Mouse (Mus musculus) heart, adult 8-10 months (tissue): ENCODE results near the gene Gtf3c4. TPM values are rescaled to one million over a fixed set of nuclear protein-coding genes. Genes with fewer than 3 reads are reported as not detected.
A peak's percentile ranks its signal among the peaks of the same experiment; 100 is the strongest.

ENCODE experiments used
- DNase-seq: peaks from one replicate; pipeline ENCODE4 v3.0.0; 2022; ENCODE audit warnings: low spot score
- total RNA-seq, 4 experiments: library from RNA; stranded (reverse); gene quantifications; 2 replicates each; pipeline ENCODE4 v1.2.4; 2022

Gtf3c4 gene
- total RNA-seq, 4 experiments from 2014 or later = 13.5 to 19.8 (median 17.3) TPM

- DNase-seq = no peak
Measured at GRCm38 (mm10) chr2:28803406-28803805, 36.8 kb downstream of the Gtf3c4 start.

- DNase-seq = no peak
Measured at GRCm38 (mm10) chr2:28799575-28799974, 40.6 kb downstream of the Gtf3c4 start.

GRCm38 (mm10) chr2:28798390-28798789 lies 41.8 kb downstream of the Gtf3c4 start:
- no peak for DNase-seq

DNA sequence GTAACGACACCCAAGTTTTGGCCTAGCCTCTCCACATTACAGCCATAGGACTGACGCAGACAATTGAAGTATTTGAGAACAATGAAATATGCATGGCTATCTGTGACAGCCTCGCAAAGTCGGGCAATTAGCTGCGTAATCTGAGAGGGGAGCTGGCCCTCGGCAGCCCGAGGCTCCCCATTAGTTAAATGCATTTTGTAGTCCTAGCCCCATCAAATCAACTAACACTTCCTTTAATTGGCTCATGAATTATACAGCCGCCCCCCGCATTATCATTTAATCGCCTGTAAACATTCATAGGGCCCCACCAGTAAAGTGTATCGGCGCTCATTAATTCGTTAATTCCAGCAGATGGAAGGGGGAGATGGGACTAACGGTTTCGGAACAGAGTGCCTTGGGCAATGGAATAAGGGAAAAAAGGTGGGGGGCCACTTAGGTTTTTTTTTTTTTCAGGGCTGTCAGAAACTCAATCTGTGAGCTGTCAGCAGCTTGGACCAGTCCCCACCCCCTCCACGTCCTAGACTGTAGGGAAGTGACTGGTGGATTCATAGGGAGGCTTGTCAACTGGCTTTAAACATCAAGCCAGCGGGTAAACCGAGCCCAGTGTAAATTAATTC lies 42.6 kb downstream of the Gtf3c4 start:
- DNase-seq = no peak

- no peak for DNase-seq
Measured at GRCm38 (mm10) chr2:28796298-28796697, 43.9 kb downstream of the Gtf3c4 start.

- DNase-seq = no peak
Measured at GRCm38 (mm10) chr2:28794623-28795022, 45.5 kb downstream of the Gtf3c4 start.

GRCm38 (mm10) chr2:28792931-28793610 lies 47.1 kb downstream of the Gtf3c4 start:
- peak; percentile 62 for DNase-seq

GRCm38 (mm10) chr2:28787067-28787619 lies 53.0 kb downstream of the Gtf3c4 start:
- no peak for DNase-seq

DNA sequence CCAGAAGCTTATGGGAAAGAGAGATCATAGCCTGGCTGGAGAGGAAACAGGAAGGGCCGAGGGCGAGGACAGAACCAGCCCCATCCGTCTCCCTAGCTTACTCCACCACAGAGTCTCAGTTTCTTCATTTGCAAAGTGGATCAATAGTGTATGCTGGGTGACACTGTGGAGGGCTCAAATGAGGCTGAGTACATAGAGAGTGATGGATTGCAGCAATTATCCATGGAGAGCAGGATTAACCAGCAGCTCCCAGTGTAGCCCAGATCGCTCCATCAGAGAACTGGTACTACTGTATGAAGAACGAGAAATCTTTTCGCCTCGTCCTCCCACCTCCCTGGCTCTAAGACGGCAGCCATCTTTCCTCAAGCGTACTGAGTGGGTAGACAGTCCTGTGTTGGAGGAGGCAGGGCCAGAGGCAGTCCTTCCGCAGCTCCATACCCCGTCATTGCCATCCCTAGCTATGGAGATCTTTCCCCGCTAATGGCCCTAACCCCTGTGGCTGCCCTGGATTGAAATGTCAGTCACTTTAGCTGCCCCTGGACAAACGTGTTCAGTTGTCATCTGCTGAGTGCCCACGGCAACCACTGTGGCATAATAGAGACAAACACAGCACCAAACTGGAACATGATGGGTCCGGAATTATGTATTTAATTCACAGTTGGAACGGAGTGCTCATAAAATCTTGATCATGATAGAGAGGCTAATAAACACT lies 53.6 kb downstream of the Gtf3c4 start:
- no peak for DNase-seq

DNA sequence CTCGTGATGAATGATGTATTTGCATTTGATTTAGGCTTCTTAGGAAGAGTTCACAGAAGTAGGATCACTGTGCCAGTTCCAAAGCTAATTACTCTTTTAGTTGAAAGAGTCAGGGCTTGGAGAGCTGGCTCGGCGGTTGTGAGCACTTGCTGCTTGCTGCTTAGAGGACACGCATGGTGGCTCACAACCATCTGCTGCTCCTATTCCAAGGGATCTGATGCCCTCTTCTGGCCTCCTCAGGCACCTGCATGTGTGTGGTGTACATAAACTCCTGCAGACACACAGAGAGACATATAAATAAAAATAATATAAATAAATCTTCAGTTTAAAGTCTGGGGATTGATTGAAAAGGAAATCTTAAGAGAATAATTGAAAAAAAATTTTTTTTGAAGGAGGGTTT lies 58.9 kb downstream of the Gtf3c4 start:
- no peak for DNase-seq

DNA sequence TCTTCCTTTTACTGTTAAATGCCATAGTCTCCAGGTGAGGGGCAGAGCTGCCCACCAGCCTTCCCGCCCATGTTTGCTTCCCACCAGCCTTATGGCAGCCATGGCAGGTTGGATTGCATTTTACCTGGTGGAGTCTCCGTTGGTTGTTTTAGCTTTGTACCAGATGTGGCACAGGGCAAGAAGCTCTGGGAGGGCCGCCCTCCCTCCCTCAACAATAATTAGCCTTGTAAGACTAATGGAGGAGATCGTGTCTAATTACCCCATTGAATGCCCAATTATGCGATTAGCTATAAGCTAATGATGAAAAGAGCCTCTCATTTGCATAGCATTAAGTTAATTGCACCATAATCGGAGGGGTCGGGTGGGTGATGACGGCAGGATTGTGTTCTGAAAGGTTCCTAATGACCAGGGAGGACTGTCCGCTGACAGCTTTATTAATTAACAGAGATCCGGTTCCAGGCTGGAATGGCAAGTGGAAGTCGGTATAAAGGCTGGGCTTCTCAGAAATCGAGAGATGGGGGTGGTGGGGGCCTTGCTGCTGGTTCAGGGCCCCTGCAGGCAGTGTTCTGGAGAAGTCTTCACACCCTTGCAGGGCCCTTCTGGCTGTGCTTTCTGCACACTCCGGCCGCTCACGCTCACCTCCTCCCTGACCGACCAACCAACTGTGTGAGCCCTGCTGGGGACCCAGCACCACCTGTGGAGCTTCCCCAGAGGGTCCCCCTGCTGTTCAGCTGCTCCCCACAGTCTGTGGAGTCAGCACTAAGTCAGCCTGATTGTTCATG lies 60.0 kb downstream of the Gtf3c4 start:
- no peak for DNase-seq

DNA sequence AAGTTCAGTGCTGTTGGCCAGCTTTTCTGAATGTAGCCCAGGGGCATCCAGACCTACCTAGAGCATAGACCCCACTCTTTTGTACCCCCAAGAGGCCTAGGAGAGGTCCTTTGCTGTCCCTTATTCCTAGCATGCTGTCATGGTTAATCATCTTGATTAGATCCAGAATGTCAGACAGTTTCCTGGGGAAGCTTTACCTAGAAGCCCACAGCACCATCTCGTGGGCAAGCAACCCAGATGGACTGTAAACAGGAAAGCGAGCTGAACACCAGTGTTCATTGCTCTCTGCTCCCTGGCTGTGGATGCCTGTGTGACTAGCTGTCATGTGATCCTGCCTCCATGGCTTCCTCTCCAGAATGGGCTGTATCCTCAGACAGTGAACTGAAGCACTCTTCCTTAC lies 63.4 kb downstream of the Gtf3c4 start:
- no peak for DNase-seq

GRCm38 (mm10) chr2:28774073-28774472 lies 66.1 kb downstream of the Gtf3c4 start:
- no peak for DNase-seq

Other genes starting within 250 kb of the Gtf3c4 start
- gene Gfi1b, start 218.4 kb downstream of the Gtf3c4 start, total RNA-seq = under 1 TPM in 1 of 4 experiments, not detected in 3; 0.78 TPM
- gene Tsc1, start 199.1 kb downstream of the Gtf3c4 start, total RNA-seq = 10 to 100 TPM; 23.7 to 31.3 (median 28.8) TPM
- gene Spaca9, start 140.6 kb downstream of the Gtf3c4 start, total RNA-seq = not detected
- under 1 TPM in 1 of 4 experiments, not detected in 3; 0.26 TPM for gene Ak8, start 140.2 kb downstream of the Gtf3c4 start, total RNA-seq
- 1 to 10 TPM; 3.3 to 4.9 (median 3.8) TPM for gene Ddx31, start within 50 bp of the Gtf3c4 start, total RNA-seq
- not detected for gene Barhl1, start 76.3 kb upstream of the Gtf3c4 start, total RNA-seq
- gene Cfap77, start 214.7 kb upstream of the Gtf3c4 start, total RNA-seq = not detected
- gene Ttf1, start 219.9 kb upstream of the Gtf3c4 start, total RNA-seq = 1 to 10 TPM; 5.2 to 6.3 (median 6.1) TPM